Mouse (Mus musculus): ENCODE measurements at regions not wholly inside any gene's neighbourhood (a gene's known extent, or its start where the extent isn't known, plus 50 kb on each side); places are given as distances from the start of the nearest gene placed in this dataset.

GRCm38 (mm10) chr6:147718713-147719490 is 243.3 kb downstream of the Ccdc91 start:
- no peak overlapping the region for H3K4me3 ChIP-seq (ENCODE audit: low read depth, low read length)
- H3K27me3 ChIP-seq (ENCODE audit: control insufficient read depth, insufficient read depth, low read length) = no peaks in the 10 kb centered on the region
- H3K9ac ChIP-seq (ENCODE audit: low read depth, low read length) = no peak overlapping the region
- H3K36me3 ChIP-seq (ENCODE audit: control insufficient read depth, insufficient read depth, low read length) = no peaks in the 10 kb centered on the region
- ATAC-seq (replicated peaks; ENCODE audit: insufficient number of reproducible peaks, low FRiP score, low TSS enrichment) = no peak
- H3K4me1 ChIP-seq (ENCODE audit: control insufficient read depth, insufficient read depth, low read length) = peaks cover 8% of the 10 kb centered on the region; the same call in 1 of the 2 replicates
- 64% methylated on average over 10 of the region's 10 CpGs for WGBS (ENCODE audit: insufficient replicate concordance)
- no peak overlapping the region for H3K27ac ChIP-seq (ENCODE audit: low read depth, low read length)
- no peaks in the 10 kb centered on the region for H3K9me3 ChIP-seq (replicated peaks; ENCODE audit: control insufficient read depth, low read length)
- no peak overlapping the region for H3K4me2 ChIP-seq

DNA sequence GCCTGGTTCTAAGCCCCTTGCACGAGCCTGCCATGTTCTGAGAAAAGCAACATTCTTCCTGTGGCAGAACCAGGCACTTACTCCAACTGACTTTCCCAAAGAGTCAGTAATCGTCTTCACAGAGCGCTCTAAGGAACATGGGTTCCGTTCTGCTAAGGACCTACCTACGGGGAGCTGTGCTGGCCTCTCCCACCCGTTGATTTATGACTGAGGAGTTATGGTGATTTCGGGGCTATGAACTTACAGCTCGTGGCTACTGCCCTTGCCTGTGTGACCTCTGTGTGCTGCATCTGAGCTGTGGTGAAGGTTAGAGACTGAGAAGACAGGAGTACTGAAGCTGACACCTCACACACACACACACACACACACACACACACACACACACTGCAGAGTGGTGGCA is 243.9 kb downstream of the Ccdc91 start:
- 69% methylated on average over 8 of the region's 8 CpGs for WGBS (ENCODE audit: insufficient replicate concordance)

GRCm38 (mm10) chr6:147723336-147723735 is 247.7 kb downstream of the Ccdc91 start:
- no peak overlapping the region for H3K4me2 ChIP-seq
- H3K4me3 ChIP-seq (ENCODE audit: low read depth, low read length) = no peak overlapping the region
- WGBS (ENCODE audit: insufficient replicate concordance) = 88% methylated on average over 5 of the region's 5 CpGs
- peaks cover 6% of the 10 kb centered on the region; the same call in 1 of the 2 replicates for H3K4me1 ChIP-seq (ENCODE audit: control insufficient read depth, insufficient read depth, low read length)
- H3K36me3 ChIP-seq (ENCODE audit: control insufficient read depth, insufficient read depth, low read length) = no peaks in the 10 kb centered on the region
- no peaks in the 10 kb centered on the region for H3K9me3 ChIP-seq (replicated peaks; ENCODE audit: control insufficient read depth, low read length)
- ATAC-seq (replicated peaks; ENCODE audit: insufficient number of reproducible peaks, low FRiP score, low TSS enrichment) = no peak
- no peaks in the 10 kb centered on the region for H3K27me3 ChIP-seq (ENCODE audit: control insufficient read depth, insufficient read depth, low read length)
- no peak overlapping the region for H3K9ac ChIP-seq (ENCODE audit: low read depth, low read length)
- no peak overlapping the region for H3K27ac ChIP-seq (ENCODE audit: low read depth, low read length)

More for the DNA sequence above, 243.9 kb downstream of the Ccdc91 start:
- no peak overlapping the region for H3K27ac ChIP-seq (ENCODE audit: low read depth, low read length)
- no peak overlapping the region for H3K4me2 ChIP-seq
- H3K4me3 ChIP-seq (ENCODE audit: low read depth, low read length) = no peak overlapping the region
- H3K9me3 ChIP-seq (replicated peaks; ENCODE audit: control insufficient read depth, low read length) = no peaks in the 10 kb centered on the region
- no peak overlapping the region for H3K9ac ChIP-seq (ENCODE audit: low read depth, low read length)
- no peak for ATAC-seq (replicated peaks; ENCODE audit: insufficient number of reproducible peaks, low FRiP score, low TSS enrichment)
- peaks cover 8% of the 10 kb centered on the region; the same call in 1 of the 2 replicates for H3K4me1 ChIP-seq (ENCODE audit: control insufficient read depth, insufficient read depth, low read length)
- no peaks in the 10 kb centered on the region for H3K36me3 ChIP-seq (ENCODE audit: control insufficient read depth, insufficient read depth, low read length)
- H3K27me3 ChIP-seq (ENCODE audit: control insufficient read depth, insufficient read depth, low read length) = no peaks in the 10 kb centered on the region

DNA sequence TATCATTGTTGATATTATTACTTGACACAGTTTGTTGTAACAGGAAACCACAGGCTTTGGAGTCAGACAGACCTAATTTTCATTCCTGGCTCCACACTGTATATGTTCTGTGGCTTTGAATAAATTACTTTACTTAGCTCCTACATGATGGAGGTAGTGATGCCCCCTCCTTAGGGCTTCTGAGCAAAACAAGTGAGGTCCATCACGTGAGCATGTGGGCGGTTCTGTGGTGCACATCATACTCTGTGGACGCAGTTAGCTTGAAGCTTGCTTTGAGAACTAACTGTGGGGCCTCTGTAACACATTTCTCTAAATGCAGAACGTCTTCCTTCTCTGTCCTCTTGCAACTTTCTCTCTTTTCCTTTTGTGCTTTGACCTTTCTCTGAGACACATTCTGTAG is 251.4 kb downstream of the Ccdc91 start:
- H3K9ac ChIP-seq (ENCODE audit: low read depth, low read length) = no peak overlapping the region
- H3K4me3 ChIP-seq (ENCODE audit: low read depth, low read length) = no peak overlapping the region
- 68% methylated on average over 4 of the region's 4 CpGs for WGBS (ENCODE audit: insufficient replicate concordance)
- no peaks in the 10 kb centered on the region for H3K27me3 ChIP-seq (ENCODE audit: control insufficient read depth, insufficient read depth, low read length)
- no peaks in the 10 kb centered on the region for H3K36me3 ChIP-seq (ENCODE audit: control insufficient read depth, insufficient read depth, low read length)
- no peaks in the 10 kb centered on the region for H3K4me1 ChIP-seq (ENCODE audit: control insufficient read depth, insufficient read depth, low read length)
- H3K4me2 ChIP-seq = no peak overlapping the region
- ATAC-seq (replicated peaks; ENCODE audit: insufficient number of reproducible peaks, low FRiP score, low TSS enrichment) = no peak
- H3K27ac ChIP-seq (ENCODE audit: low read depth, low read length) = no peak overlapping the region
- no peaks in the 10 kb centered on the region for H3K9me3 ChIP-seq (replicated peaks; ENCODE audit: control insufficient read depth, low read length)

DNA sequence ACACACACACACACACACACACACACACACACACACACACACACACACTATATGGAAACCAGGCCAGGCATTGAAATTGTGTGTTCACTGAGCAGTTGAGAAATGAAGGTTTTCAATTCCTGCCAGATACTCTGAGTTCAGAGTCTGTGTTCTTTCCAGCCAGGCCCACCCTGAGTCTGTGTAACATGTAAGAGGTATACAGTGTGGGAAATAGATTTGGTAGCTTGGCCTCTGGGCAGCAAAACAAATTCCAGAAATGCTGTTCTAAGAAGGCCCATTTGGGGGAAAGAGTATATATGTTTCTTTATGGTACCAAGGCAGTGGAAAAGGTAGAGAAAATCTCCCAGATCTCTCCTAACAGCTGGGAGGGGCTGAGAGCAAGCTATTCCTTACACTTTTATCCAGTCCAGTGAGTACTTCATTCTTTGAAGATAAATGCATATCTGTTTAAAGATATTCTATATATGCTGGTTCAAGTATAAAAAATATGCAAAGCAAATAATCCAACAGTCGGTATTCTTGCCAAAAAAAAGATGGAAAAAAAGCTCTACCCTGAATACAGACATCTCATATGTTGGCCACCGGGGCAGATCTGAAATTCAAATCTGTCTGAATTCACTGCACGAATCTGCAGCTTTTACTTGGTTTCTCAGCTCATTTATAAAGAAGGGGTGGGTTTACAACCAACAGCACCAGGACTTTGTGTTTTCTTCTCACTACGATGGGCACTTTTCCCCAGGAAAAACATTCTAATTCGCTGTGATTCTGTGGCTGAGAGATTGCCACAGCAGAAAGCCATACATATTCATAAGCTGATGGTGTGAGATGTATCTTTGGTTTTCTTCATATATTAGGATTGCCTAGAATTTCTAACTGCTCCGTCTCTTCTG is 252.3 kb downstream of the Ccdc91 start:
- no peak overlapping the region for H3K4me3 ChIP-seq (ENCODE audit: low read depth, low read length)
- ATAC-seq (replicated peaks; ENCODE audit: insufficient number of reproducible peaks, low FRiP score, low TSS enrichment) = no peak
- H3K9ac ChIP-seq (ENCODE audit: low read depth, low read length) = no peak overlapping the region
- H3K36me3 ChIP-seq (ENCODE audit: control insufficient read depth, insufficient read depth, low read length) = no peaks in the 10 kb centered on the region
- H3K27ac ChIP-seq (ENCODE audit: low read depth, low read length) = no peak overlapping the region
- H3K9me3 ChIP-seq (replicated peaks; ENCODE audit: control insufficient read depth, low read length) = no peaks in the 10 kb centered on the region
- 78% methylated on average over 6 of the region's 6 CpGs for WGBS (ENCODE audit: insufficient replicate concordance)
- no peaks in the 10 kb centered on the region for H3K27me3 ChIP-seq (ENCODE audit: control insufficient read depth, insufficient read depth, low read length)
- no peak overlapping the region for H3K4me2 ChIP-seq
- no peaks in the 10 kb centered on the region for H3K4me1 ChIP-seq (ENCODE audit: control insufficient read depth, insufficient read depth, low read length)

DNA sequence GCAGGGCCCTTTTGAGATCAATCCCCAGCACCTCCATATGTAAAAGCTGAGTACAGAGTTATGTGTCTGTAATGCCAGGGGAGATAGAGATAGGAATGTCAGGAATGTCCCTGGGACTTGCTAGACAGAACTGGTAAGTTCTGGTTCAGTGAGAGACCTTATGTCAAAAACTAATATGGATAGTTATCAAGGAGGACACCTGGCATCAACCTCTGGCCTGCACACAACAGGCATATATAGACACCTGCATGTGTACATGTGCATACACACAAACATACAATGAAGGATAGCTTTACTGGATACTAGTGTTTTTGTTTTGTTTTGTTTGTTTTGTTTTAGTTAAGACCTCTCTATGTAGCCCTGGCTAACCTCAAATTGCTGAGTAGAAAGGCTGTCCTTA is 254.1 kb downstream of the Ccdc91 start:
- Histone ChIP-seq H3K4me3 (ENCODE audit: low read depth, low read length) (no peak overlapping the region), H3K27me3 (ENCODE audit: control insufficient read depth, insufficient read depth, low read length) (no peaks in the 10 kb centered on the region), H3K9ac (ENCODE audit: low read depth, low read length) (no peak overlapping the region), H3K4me2 (no peak overlapping the region), H3K4me1 (ENCODE audit: control insufficient read depth, insufficient read depth, low read length) (no peaks in the 10 kb centered on the region), H3K36me3 (ENCODE audit: control insufficient read depth, insufficient read depth, low read length) (no peaks in the 10 kb centered on the region), H3K27ac (ENCODE audit: low read depth, low read length) (no peak overlapping the region), H3K9me3 (replicated peaks; ENCODE audit: control insufficient read depth, low read length) (no peaks in the 10 kb centered on the region)
- ATAC-seq (replicated peaks; ENCODE audit: insufficient number of reproducible peaks, low FRiP score, low TSS enrichment) = no peak

DNA sequence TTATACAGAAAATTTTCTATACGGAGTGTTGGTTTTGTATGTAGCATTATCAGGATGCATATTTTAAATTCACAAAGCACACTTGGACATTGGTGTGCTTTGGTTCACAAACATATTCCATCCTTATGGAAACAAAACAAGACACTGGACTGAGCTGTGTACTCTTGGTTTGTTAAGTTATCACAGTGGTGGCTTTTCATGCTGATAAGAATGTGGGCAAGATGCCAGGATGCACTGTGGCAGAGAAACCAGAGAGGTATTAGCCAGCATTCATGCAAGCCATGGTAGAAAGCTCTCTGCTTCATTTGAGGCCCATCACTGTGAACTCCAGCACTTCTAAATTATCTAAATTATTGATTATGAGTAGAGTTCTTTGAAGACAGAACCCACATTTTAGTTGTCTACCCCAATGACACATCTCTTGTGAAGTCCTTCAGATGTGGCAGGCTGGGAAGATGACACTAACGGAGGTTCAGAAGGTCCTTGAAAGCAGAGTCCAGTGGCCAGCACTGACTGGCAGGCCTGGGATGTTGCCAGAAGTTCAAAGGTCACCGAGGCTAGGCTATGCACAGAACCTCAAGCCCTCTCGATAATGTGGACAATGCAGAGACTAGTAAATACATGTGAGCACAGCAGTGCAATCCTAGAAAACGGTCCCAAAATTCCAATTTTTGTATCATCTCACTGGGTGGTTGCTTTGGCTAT is 263.1 kb downstream of the Ccdc91 start:
- no peak for ATAC-seq (replicated peaks; ENCODE audit: insufficient number of reproducible peaks, low FRiP score, low TSS enrichment)
- no peaks in the 10 kb centered on the region for H3K36me3 ChIP-seq (ENCODE audit: control insufficient read depth, insufficient read depth, low read length)
- peaks cover 4% of the 10 kb centered on the region; the same call in 1 of the 2 replicates for H3K4me1 ChIP-seq (ENCODE audit: control insufficient read depth, insufficient read depth, low read length)
- H3K9ac ChIP-seq (ENCODE audit: low read depth, low read length) = no peak overlapping the region
- H3K27ac ChIP-seq (ENCODE audit: low read depth, low read length) = no peak overlapping the region
- H3K27me3 ChIP-seq (ENCODE audit: control insufficient read depth, insufficient read depth, low read length) = no peaks in the 10 kb centered on the region
- no peak overlapping the region for H3K4me2 ChIP-seq
- no peak overlapping the region for H3K4me3 ChIP-seq (ENCODE audit: low read depth, low read length)
- 83% methylated on average over 5 of the region's 5 CpGs for WGBS (ENCODE audit: insufficient replicate concordance)
- no peaks in the 10 kb centered on the region for H3K9me3 ChIP-seq (replicated peaks; ENCODE audit: control insufficient read depth, low read length)

- Histone ChIP-seq H3K27me3 (ENCODE audit: control insufficient read depth, insufficient read depth, low read length) (no peaks in the 10 kb centered on the region), H3K4me3 (ENCODE audit: low read depth, low read length) (no peak overlapping the region), H3K27ac (ENCODE audit: low read depth, low read length) (no peak overlapping the region), H3K4me1 (ENCODE audit: control insufficient read depth, insufficient read depth, low read length) (peaks cover 4% of the 10 kb centered on the region; the same call in 1 of the 2 replicates), H3K4me2 (no peak overlapping the region), H3K9ac (ENCODE audit: low read depth, low read length) (no peak overlapping the region), H3K9me3 (replicated peaks; ENCODE audit: control insufficient read depth, low read length) (no peaks in the 10 kb centered on the region), H3K36me3 (ENCODE audit: control insufficient read depth, insufficient read depth, low read length) (no peaks in the 10 kb centered on the region)
- ATAC-seq (replicated peaks; ENCODE audit: insufficient number of reproducible peaks, low FRiP score, low TSS enrichment) = no peak
- WGBS (ENCODE audit: insufficient replicate concordance) = 85% methylated on average over 7 of the region's 7 CpGs
These were observed 265.8 kb downstream of the Ccdc91 start for GRCm38 (mm10) chr6:147741446-147741845.

Data from heart, embryonic 11.5 days (tissue).